Mouse (Mus musculus) hindbrain, embryonic 12.5 days (tissue): ENCODE measurements at regions not wholly inside any gene's neighbourhood (a gene's known extent, or its start where the extent isn't known, plus 50 kb on each side); places are given as distances from the start of the nearest gene placed in this dataset.
"Not testable (repeated sequence)": the region's sequence is repeated elsewhere in the genome, so short reads cannot be mapped to it uniquely, and the experiment has no call there.

ENCODE experiments used
- ATAC-seq: fragments of 200-750 bp; cut with Nextera tagmentation; 2 replicates; pipeline ENCODE4 v1.8.0; 2017; ENCODE audit warnings: moderate TSS enrichment; ENCODE audit not compliant: low FRiP score
- H3K27ac ChIP-seq: fragments of 300-500 bp; sonication (generic); 2 replicates; pipeline ENCODE4 v1.5.1; 2016; ENCODE audit warnings: mild to moderate bottlenecking
- H3K27me3 ChIP-seq: fragments of 300-500 bp; sonication (generic); 2 replicates; pipeline ENCODE4 v1.6.1; 2016; ENCODE audit warnings: mild to moderate bottlenecking
- H3K36me3 ChIP-seq: fragments of 300-500 bp; sonication (generic); 2 replicates; pipeline ENCODE4 v1.6.1; 2016; ENCODE audit warnings: mild to moderate bottlenecking
- H3K4me1 ChIP-seq: fragments of 300-500 bp; sonication (generic); 2 replicates; pipeline ENCODE4 v1.6.1; 2016
- H3K4me2 ChIP-seq: fragments of 300-500 bp; sonication (generic); replicated peaks from 2 replicates; pipeline ENCODE4 v1.6.1; 2016; ENCODE audit warnings: mild to moderate bottlenecking
- H3K4me3 ChIP-seq: fragments of 300-500 bp; sonication (generic); 2 replicates; pipeline ENCODE4 v1.5.1; 2016; ENCODE audit warnings: mild to moderate bottlenecking
- H3K9ac ChIP-seq: fragments of 300-500 bp; sonication (generic); 2 replicates; pipeline ENCODE4 v1.6.1; 2016; ENCODE audit warnings: mild to moderate bottlenecking, moderate library complexity
- H3K9me3 ChIP-seq: fragments of 300-500 bp; sonication (generic); replicated peaks from 2 replicates; pipeline ENCODE4 v1.6.1; 2016; ENCODE audit warnings: mild to moderate bottlenecking
- WGBS: fragments of 180-500 bp; shearing (Covaris S2); methylation state at CpG from one replicate; pipeline ENCODE4 v1.1.7; 2016; 5-methylcytosine and 5-hydroxymethylcytosine counted together

- H3K9me3 ChIP-seq = no peaks in the 10 kb centered on the region
- H3K27ac ChIP-seq = no peak overlapping the region
- H3K4me1 ChIP-seq = 0 out of 2 replicates have a peak, but pooled peaks cover 6% of the 10 kb centered on the region
- no peak overlapping the region for H3K9ac ChIP-seq
- peak; percentile 60 for ATAC-seq
- H3K36me3 ChIP-seq = no peaks in the 10 kb centered on the region
- WGBS = 76% methylated on average over 3 of the region's 3 CpGs
- no peak overlapping the region for H3K4me2 ChIP-seq
- H3K4me3 ChIP-seq = no peak overlapping the region
- H3K27me3 ChIP-seq = no peaks in the 10 kb centered on the region
Observed at GRCm38 (mm10) chr1:43317076-43317871, 120.5 kb upstream of the Fhl2 start.

GRCm38 (mm10) chr1:43333488-43333887 lies 110.9 kb upstream of the Nck2 start:
- WGBS = 91% methylated on average over 10 of the region's 10 CpGs
- not testable (repeated sequence) for ATAC-seq, H3K9ac ChIP-seq, H3K9me3 ChIP-seq, H3K36me3 ChIP-seq, H3K27me3 ChIP-seq, H3K4me2 ChIP-seq, H3K4me3 ChIP-seq, H3K4me1 ChIP-seq, H3K27ac ChIP-seq

GRCm38 (mm10) chr1:43337168-43337784 lies 107.1 kb upstream of the Nck2 start:
- no peaks in the 10 kb centered on the region for H3K9me3 ChIP-seq
- H3K27me3 ChIP-seq = no peaks in the 10 kb centered on the region
- no peak for ATAC-seq
- H3K9ac ChIP-seq = no peak overlapping the region
- H3K36me3 ChIP-seq = no peaks in the 10 kb centered on the region
- no peak overlapping the region for H3K4me3 ChIP-seq
- H3K4me2 ChIP-seq = no peak overlapping the region
- no peaks in the 10 kb centered on the region for H3K4me1 ChIP-seq
- no peak overlapping the region for H3K27ac ChIP-seq
- 83% methylated on average over 3 of the region's 3 CpGs for WGBS

- H3K9ac ChIP-seq = no peak overlapping the region
- H3K9me3 ChIP-seq = no peaks in the 10 kb centered on the region
- H3K27ac ChIP-seq = no peak overlapping the region
- 81% methylated on average over 6 of the region's 6 CpGs for WGBS
- no peak overlapping the region for H3K4me3 ChIP-seq
- ATAC-seq = no peak
- H3K27me3 ChIP-seq = no peaks in the 10 kb centered on the region
- no peak overlapping the region for H3K4me2 ChIP-seq
- H3K36me3 ChIP-seq = no peaks in the 10 kb centered on the region
- H3K4me1 ChIP-seq = no peaks in the 10 kb centered on the region
Observed at GRCm38 (mm10) chr1:43338096-43338915, 106.1 kb upstream of the Nck2 start.

- H3K27ac ChIP-seq = no peak overlapping the region
Observed at GRCm38 (mm10) chr1:43342848-43343247, 101.5 kb upstream of the Nck2 start.

GRCm38 (mm10) chr1:43343410-43343809 lies 101.0 kb upstream of the Nck2 start:
- H3K4me3 ChIP-seq = no peak overlapping the region
- no peak overlapping the region for H3K9ac ChIP-seq
- no peak overlapping the region for H3K4me2 ChIP-seq
- H3K27ac ChIP-seq = no peak overlapping the region
- H3K27me3 ChIP-seq = no peaks in the 10 kb centered on the region
- ATAC-seq = no peak
- 88% methylated on average over 2 of the region's 2 CpGs for WGBS
- H3K4me1 ChIP-seq = no peaks in the 10 kb centered on the region
- H3K36me3 ChIP-seq = no peaks in the 10 kb centered on the region
- no peaks in the 10 kb centered on the region for H3K9me3 ChIP-seq

More at GRCm38 (mm10) chr1:43342848-43343247, 101.5 kb upstream of the Nck2 start:
- Histone ChIP-seq H3K36me3 (no peaks in the 10 kb centered on the region), H3K9ac (no peak overlapping the region), H3K9me3 (no peaks in the 10 kb centered on the region), H3K4me1 (no peaks in the 10 kb centered on the region), H3K4me2 (no peak overlapping the region), H3K4me3 (no peak overlapping the region), H3K27me3 (no peaks in the 10 kb centered on the region)
- 90% methylated on average over 2 of the region's 2 CpGs for WGBS
- ATAC-seq = no peak

- 78% methylated on average over 5 of the region's 5 CpGs for WGBS
- no peak overlapping the region for H3K4me2 ChIP-seq
- H3K4me3 ChIP-seq = no peak overlapping the region
- H3K4me1 ChIP-seq = no peaks in the 10 kb centered on the region
- H3K9ac ChIP-seq = no peak overlapping the region
- H3K36me3 ChIP-seq = no peaks in the 10 kb centered on the region
- H3K9me3 ChIP-seq = no peaks in the 10 kb centered on the region
- no peak overlapping the region for H3K27ac ChIP-seq
- no peaks in the 10 kb centered on the region for H3K27me3 ChIP-seq
- ATAC-seq = no peak
Observed at GRCm38 (mm10) chr1:43344001-43344400, 100.4 kb upstream of the Nck2 start.

GRCm38 (mm10) chr1:43347152-43347551 lies 97.2 kb upstream of the Nck2 start:
- 86% methylated on average over 4 of the region's 4 CpGs for WGBS
- Histone ChIP-seq H3K4me2 (no peak overlapping the region), H3K4me1 (no peaks in the 10 kb centered on the region), H3K9ac (no peak overlapping the region), H3K27me3 (no peaks in the 10 kb centered on the region), H3K9me3 (no peaks in the 10 kb centered on the region), H3K27ac (no peak overlapping the region), H3K4me3 (no peak overlapping the region), H3K36me3 (no peaks in the 10 kb centered on the region)
- no peak for ATAC-seq

GRCm38 (mm10) chr1:43349966-43350365 lies 94.4 kb upstream of the Nck2 start:
- H3K27me3 ChIP-seq = no peaks in the 10 kb centered on the region
- no peaks in the 10 kb centered on the region for H3K9me3 ChIP-seq
- no peaks in the 10 kb centered on the region for H3K4me1 ChIP-seq
- no peak overlapping the region for H3K27ac ChIP-seq
- no peak overlapping the region for H3K4me3 ChIP-seq
- no peak overlapping the region for H3K9ac ChIP-seq
- 50% methylated on average over 3 of the region's 3 CpGs for WGBS
- no peak for ATAC-seq
- no peak overlapping the region for H3K4me2 ChIP-seq
- H3K36me3 ChIP-seq = no peaks in the 10 kb centered on the region

- peak; percentile 89 for ATAC-seq
- Histone ChIP-seq H3K27ac (peak overlapping the region; percentile 66), H3K27me3 (no peaks in the 10 kb centered on the region), H3K9me3 (no peaks in the 10 kb centered on the region), H3K4me3 (no peak overlapping the region), H3K36me3 (no peaks in the 10 kb centered on the region), H3K4me1 (peaks cover 35% of the 10 kb centered on the region), H3K4me2 (no peak overlapping the region), H3K9ac (no peak overlapping the region)
- 28% methylated on average over 6 of the region's 6 CpGs for WGBS
Observed at GRCm38 (mm10) chr1:43358191-43358590, 86.2 kb upstream of the Nck2 start.

GRCm38 (mm10) chr1:43359662-43360061 lies 84.7 kb upstream of the Nck2 start:
- H3K27me3 ChIP-seq = no peaks in the 10 kb centered on the region

GRCm38 (mm10) chr1:43360291-43360690 lies 84.1 kb upstream of the Nck2 start:
- H3K4me2 ChIP-seq = 0 out of 2 replicates have a peak overlapping the region, but pooled peaks have one; percentile 15
- H3K4me3 ChIP-seq = no peak overlapping the region
- no peaks in the 10 kb centered on the region for H3K36me3 ChIP-seq
- peak overlapping the region; percentile 55 for H3K27ac ChIP-seq
- H3K9ac ChIP-seq = no peak overlapping the region
- H3K4me1 ChIP-seq = peaks cover 35% of the 10 kb centered on the region
- no peaks in the 10 kb centered on the region for H3K27me3 ChIP-seq
- no peaks in the 10 kb centered on the region for H3K9me3 ChIP-seq
- ATAC-seq = no peak
- WGBS = 28% methylated on average over 8 of the region's 8 CpGs

More at GRCm38 (mm10) chr1:43359662-43360061, 84.7 kb upstream of the Nck2 start:
- no peaks in the 10 kb centered on the region for H3K36me3 ChIP-seq
- 80% methylated on average over 4 of the region's 4 CpGs for WGBS
- no peak overlapping the region for H3K4me3 ChIP-seq
- no peak for ATAC-seq
- no peaks in the 10 kb centered on the region for H3K9me3 ChIP-seq
- H3K27ac ChIP-seq = 0 out of 2 replicates have a peak overlapping the region, but pooled peaks have one; percentile 55
- H3K4me1 ChIP-seq = peaks cover 35% of the 10 kb centered on the region
- no peak overlapping the region for H3K9ac ChIP-seq
- no peak overlapping the region for H3K4me2 ChIP-seq
